Mouse (Mus musculus): Measurements from ENCODE around the gene Pde7b. TPM values are rescaled to one million over a fixed set of nuclear protein-coding genes. Genes with fewer than 3 reads are reported as not detected.

Pde7b gene
- polyA plus RNA-seq, 1 experiment = 1.6 TPM

GRCm38 (mm10) chr10:20758259-20758658 is 33.4 kb upstream of the Pde7b start:
- DNase-seq = no peak
- no peaks in the 10 kb centered on the region for H3K36me3 ChIP-seq (ENCODE audit: control insufficient read depth, insufficient read depth, low read length)
- TF ChIP-seq CTCF (IDR thresholded peaks at IDR 0.05; ENCODE audit: borderline replicate concordance, control insufficient read depth, extremely low read depth, insufficient read depth, low read length, poor library complexity) (no peak), POLR2A (IDR thresholded peaks at IDR 0.05; ENCODE audit: control insufficient read depth, extremely low read depth, insufficient read depth, low read length, poor library complexity) (no peak)
- H3K4me1 ChIP-seq (replicated peaks; ENCODE audit: control insufficient read depth, insufficient read depth, low read length) = no peaks in the 10 kb centered on the region
- no peak overlapping the region for H3K4me3 ChIP-seq (ENCODE audit: control insufficient read depth, insufficient read depth, low read length)
- 81% methylated on average over 6 of the region's 6 CpGs for WGBS
- H3K27me3 ChIP-seq (ENCODE audit: control insufficient read depth, insufficient read depth, low read length) = no peaks in the 10 kb centered on the region
- H3K27ac ChIP-seq (ENCODE audit: control insufficient read depth, insufficient read depth, low read length) = no peak overlapping the region

DNA sequence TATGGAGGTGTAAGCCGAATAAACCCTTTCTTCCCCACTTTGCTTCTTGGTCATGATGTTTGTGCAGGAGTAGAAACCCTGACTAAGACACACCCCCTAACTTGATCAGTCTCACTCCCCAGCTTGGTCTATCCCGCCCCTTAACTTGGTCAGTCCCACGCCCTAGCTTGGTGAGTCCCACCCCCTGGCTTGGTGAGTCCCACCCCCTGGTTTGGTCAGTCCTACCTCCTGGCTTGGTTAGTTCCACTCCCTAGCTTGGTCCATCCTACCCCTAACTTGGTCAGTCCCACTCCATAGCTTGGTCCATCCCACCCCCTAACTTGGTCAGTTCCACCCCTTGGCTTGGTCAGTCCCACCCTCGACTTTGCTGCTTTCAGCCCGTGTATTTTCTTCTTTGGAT is 31.3 kb upstream of the Pde7b start:
- no peak for DNase-seq
- no peak overlapping the region for H3K27ac ChIP-seq (ENCODE audit: control insufficient read depth, insufficient read depth, low read length)

DNA sequence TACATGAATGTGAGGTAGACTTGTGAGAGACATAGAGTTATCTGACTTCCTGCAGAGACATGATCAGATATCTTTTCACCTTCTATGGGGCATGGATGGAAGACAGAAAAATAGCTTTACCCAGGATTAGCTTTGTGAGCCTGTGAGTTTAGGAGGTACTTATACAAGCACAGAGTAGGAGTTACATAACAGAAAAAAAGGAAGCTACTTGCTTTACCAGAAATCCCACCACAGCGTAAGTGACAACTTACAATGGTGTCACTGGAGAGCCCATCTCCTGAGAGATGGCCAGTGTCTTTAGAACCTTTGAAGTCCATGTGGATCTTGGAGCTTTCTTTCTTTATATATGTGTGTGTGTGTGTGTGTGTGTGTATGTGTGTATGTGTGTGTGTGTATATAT is 28.0 kb upstream of the Pde7b start:
- no peaks in the 10 kb centered on the region for H3K4me1 ChIP-seq (replicated peaks; ENCODE audit: control insufficient read depth, insufficient read depth, low read length)
- WGBS = 80% methylated on average over 1 of the region's 1 CpGs
- H3K27me3 ChIP-seq (ENCODE audit: control insufficient read depth, insufficient read depth, low read length) = no peaks in the 10 kb centered on the region
- TF ChIP-seq POLR2A (IDR thresholded peaks at IDR 0.05; ENCODE audit: control insufficient read depth, extremely low read depth, insufficient read depth, low read length, poor library complexity) = no peak
- no peak for TF ChIP-seq CTCF (IDR thresholded peaks at IDR 0.05; ENCODE audit: borderline replicate concordance, control insufficient read depth, extremely low read depth, insufficient read depth, low read length, poor library complexity)
- DNase-seq = no peak
- H3K36me3 ChIP-seq (ENCODE audit: control insufficient read depth, insufficient read depth, low read length) = no peaks in the 10 kb centered on the region
- no peak overlapping the region for H3K27ac ChIP-seq (ENCODE audit: control insufficient read depth, insufficient read depth, low read length)
- H3K4me3 ChIP-seq (ENCODE audit: control insufficient read depth, insufficient read depth, low read length) = no peak overlapping the region

More for the DNA sequence above, 31.3 kb upstream of the Pde7b start:
- Histone ChIP-seq H3K36me3 (ENCODE audit: control insufficient read depth, insufficient read depth, low read length) (no peaks in the 10 kb centered on the region), H3K4me3 (ENCODE audit: control insufficient read depth, insufficient read depth, low read length) (no peak overlapping the region), H3K4me1 (replicated peaks; ENCODE audit: control insufficient read depth, insufficient read depth, low read length) (no peaks in the 10 kb centered on the region), H3K27me3 (ENCODE audit: control insufficient read depth, insufficient read depth, low read length) (no peaks in the 10 kb centered on the region)
- 95% methylated on average over 5 of the region's 5 CpGs for WGBS
- no peak for TF ChIP-seq CTCF (IDR thresholded peaks at IDR 0.05; ENCODE audit: borderline replicate concordance, control insufficient read depth, extremely low read depth, insufficient read depth, low read length, poor library complexity)
- no peak for TF ChIP-seq POLR2A (IDR thresholded peaks at IDR 0.05; ENCODE audit: control insufficient read depth, extremely low read depth, insufficient read depth, low read length, poor library complexity)

GRCm38 (mm10) chr10:20750642-20751251 is 25.9 kb upstream of the Pde7b start:
- H3K4me3 ChIP-seq (ENCODE audit: control insufficient read depth, insufficient read depth, low read length) = no peak overlapping the region
- TF ChIP-seq POLR2A (IDR thresholded peaks at IDR 0.05; ENCODE audit: control insufficient read depth, extremely low read depth, insufficient read depth, low read length, poor library complexity) = no peak
- TF ChIP-seq CTCF (IDR thresholded peaks at IDR 0.05; ENCODE audit: borderline replicate concordance, control insufficient read depth, extremely low read depth, insufficient read depth, low read length, poor library complexity) = no peak
- H3K36me3 ChIP-seq (ENCODE audit: control insufficient read depth, insufficient read depth, low read length) = no peaks in the 10 kb centered on the region
- H3K4me1 ChIP-seq (replicated peaks; ENCODE audit: control insufficient read depth, insufficient read depth, low read length) = no peaks in the 10 kb centered on the region
- H3K27me3 ChIP-seq (ENCODE audit: control insufficient read depth, insufficient read depth, low read length) = no peaks in the 10 kb centered on the region
- 96% methylated on average over 5 of the region's 5 CpGs for WGBS
- H3K27ac ChIP-seq (ENCODE audit: control insufficient read depth, insufficient read depth, low read length) = no peak overlapping the region
- no peak for DNase-seq

DNA sequence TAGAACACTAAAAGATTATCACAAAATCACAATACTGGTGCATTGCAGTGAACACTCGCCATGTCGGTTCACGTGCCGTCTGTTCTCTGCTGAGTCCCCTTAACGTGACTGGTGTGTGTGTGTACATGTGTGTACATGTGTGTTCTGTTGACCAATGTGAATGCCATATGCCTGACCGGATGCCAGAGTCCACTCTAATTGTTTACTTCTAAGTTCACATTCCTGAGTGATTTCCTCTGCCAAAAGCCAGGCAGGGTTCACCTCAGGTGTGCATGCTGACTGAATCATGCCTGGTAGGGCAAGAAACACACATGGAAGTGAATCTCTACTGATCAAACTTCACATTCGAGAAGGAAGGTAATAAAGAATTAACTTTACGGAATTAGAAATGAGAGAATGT is 24.1 kb upstream of the Pde7b start:
- H3K4me1 ChIP-seq (replicated peaks; ENCODE audit: control insufficient read depth, insufficient read depth, low read length) = no peaks in the 10 kb centered on the region
- WGBS = 97% methylated on average over 8 of the region's 8 CpGs
- TF ChIP-seq CTCF (IDR thresholded peaks at IDR 0.05; ENCODE audit: borderline replicate concordance, control insufficient read depth, extremely low read depth, insufficient read depth, low read length, poor library complexity) (no peak), POLR2A (IDR thresholded peaks at IDR 0.05; ENCODE audit: control insufficient read depth, extremely low read depth, insufficient read depth, low read length, poor library complexity) (no peak)

GRCm38 (mm10) chr10:20747229-20747628 is 22.4 kb upstream of the Pde7b start:
- Histone ChIP-seq H3K27ac (ENCODE audit: control insufficient read depth, insufficient read depth, low read length) (no peak overlapping the region), H3K4me1 (replicated peaks; ENCODE audit: control insufficient read depth, insufficient read depth, low read length) (no peaks in the 10 kb centered on the region), H3K36me3 (ENCODE audit: control insufficient read depth, insufficient read depth, low read length) (no peaks in the 10 kb centered on the region), H3K4me3 (ENCODE audit: control insufficient read depth, insufficient read depth, low read length) (no peak overlapping the region), H3K27me3 (ENCODE audit: control insufficient read depth, insufficient read depth, low read length) (no peaks in the 10 kb centered on the region)
- no peak for DNase-seq
- TF ChIP-seq CTCF (IDR thresholded peaks at IDR 0.05; ENCODE audit: borderline replicate concordance, control insufficient read depth, extremely low read depth, insufficient read depth, low read length, poor library complexity) (no peak), POLR2A (IDR thresholded peaks at IDR 0.05; ENCODE audit: control insufficient read depth, extremely low read depth, insufficient read depth, low read length, poor library complexity) (no peak)
- 97% methylated on average over 4 of the region's 4 CpGs for WGBS

More for the DNA sequence above, 24.1 kb upstream of the Pde7b start:
- Histone ChIP-seq H3K27me3 (ENCODE audit: control insufficient read depth, insufficient read depth, low read length) (no peaks in the 10 kb centered on the region), H3K36me3 (ENCODE audit: control insufficient read depth, insufficient read depth, low read length) (no peaks in the 10 kb centered on the region), H3K4me3 (ENCODE audit: control insufficient read depth, insufficient read depth, low read length) (no peak overlapping the region), H3K27ac (ENCODE audit: control insufficient read depth, insufficient read depth, low read length) (no peak overlapping the region)
- no peak for DNase-seq

GRCm38 (mm10) chr10:20739801-20740200 is 14.9 kb upstream of the Pde7b start:
- Histone ChIP-seq H3K27me3 (ENCODE audit: control insufficient read depth, insufficient read depth, low read length) (no peaks in the 10 kb centered on the region), H3K4me1 (replicated peaks; ENCODE audit: control insufficient read depth, insufficient read depth, low read length) (0 out of 2 replicates have a peak, but pooled peaks cover 3% of the 10 kb centered on the region), H3K4me3 (ENCODE audit: control insufficient read depth, insufficient read depth, low read length) (no peak overlapping the region), H3K27ac (ENCODE audit: control insufficient read depth, insufficient read depth, low read length) (no peak overlapping the region), H3K36me3 (ENCODE audit: control insufficient read depth, insufficient read depth, low read length) (no peaks in the 10 kb centered on the region)
- no peak for TF ChIP-seq POLR2A (IDR thresholded peaks at IDR 0.05; ENCODE audit: control insufficient read depth, extremely low read depth, insufficient read depth, low read length, poor library complexity)
- no peak for TF ChIP-seq CTCF (IDR thresholded peaks at IDR 0.05; ENCODE audit: borderline replicate concordance, control insufficient read depth, extremely low read depth, insufficient read depth, low read length, poor library complexity)
- WGBS = 96% methylated on average over 3 of the region's 3 CpGs
- DNase-seq = no peak

Measured in thymus, adult 2 months (tissue).